Mouse (Mus musculus) right cerebral cortex, postnatal 36 days (tissue): Measurements from ENCODE around the gene Spag9.
A peak's percentile ranks its signal among the peaks of the same experiment; 100 is the strongest.

ENCODE experiments used
- DNase-seq, 2 experiments: peaks; one replicate each; pipeline ENCODE4 v3.0.0; 2022; ENCODE audit warnings: low spot score in 2 of 2, mixed read lengths in 1 of 2

Spag9 gene

DNA sequence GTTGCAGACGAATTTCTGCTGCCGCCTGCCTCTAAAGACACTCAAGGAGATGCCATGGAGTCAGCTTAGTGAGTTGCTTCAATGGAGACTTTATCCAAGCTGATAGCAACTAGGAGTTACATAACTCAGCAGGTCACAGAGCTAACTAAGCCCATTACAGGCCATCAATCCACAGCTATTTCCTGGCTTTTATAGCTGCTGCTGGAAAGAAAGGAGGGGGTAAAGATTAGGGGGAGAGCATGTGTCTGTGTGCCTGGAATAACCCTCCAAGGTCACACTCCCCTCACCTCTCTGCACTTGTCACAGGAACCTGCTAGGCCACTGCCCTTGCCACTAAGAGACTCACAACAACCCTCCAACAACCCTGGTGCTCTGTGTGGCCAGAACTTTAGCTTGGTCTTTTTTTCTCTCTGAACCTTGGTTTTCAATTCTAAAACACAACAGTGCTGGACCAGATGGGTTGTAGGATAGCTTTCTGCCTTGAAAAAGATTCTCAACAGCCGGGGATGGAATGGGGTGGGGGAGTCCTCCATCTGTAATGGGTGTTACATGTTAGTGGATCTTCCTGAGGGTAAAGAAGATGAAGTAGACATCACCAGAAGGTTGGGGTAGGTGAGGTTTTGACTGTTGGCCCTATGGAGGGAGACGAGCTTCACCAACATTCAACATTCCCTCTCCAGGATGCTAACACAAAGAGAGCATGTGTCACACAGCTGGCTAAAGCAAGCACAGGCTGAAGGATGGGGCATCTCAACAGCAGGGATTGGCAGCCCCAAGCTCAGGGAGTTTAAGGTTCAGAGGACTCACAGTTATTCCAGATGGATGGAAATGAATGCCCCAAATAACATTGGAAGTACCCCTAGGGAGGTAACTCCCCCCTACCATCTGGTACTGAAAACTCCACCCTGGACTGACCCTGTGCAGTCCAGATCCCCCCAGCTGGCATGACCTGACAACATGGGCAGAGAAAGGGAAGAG lies 134.5 kb downstream of the Spag9 start:
- no peak for DNase-seq

DNA sequence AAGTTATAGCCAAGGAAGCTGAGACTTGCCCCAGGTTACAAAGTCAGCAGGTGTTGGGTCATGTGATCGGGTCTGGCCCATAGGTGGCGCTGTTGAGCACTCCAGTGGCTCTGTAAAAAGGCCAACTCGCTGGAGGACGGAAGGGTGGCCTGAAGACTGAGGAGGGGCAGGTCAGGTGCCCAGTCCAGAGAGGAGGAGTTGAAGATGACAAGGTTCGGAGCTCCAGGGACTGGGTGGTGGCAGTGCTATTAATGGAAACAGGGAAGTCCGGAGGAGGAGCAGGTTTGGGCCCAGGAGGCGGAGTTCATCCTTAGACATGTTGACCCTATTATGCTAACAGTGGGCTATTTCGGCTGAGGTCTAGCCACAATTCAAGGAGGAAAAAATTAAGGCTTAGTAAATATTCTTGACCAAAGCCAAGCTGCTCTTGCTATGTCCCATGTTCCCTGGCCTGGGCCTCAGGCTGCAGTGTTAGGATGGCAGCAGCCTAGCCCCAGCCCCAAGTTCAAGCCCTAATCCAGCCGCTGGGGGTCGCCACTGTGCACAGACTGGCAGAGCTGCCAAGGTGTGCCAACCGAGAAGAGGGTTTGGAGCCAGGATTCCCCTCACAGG lies 137.6 kb downstream of the Spag9 start:
- peak; percentile 71 for DNase-seq

DNA sequence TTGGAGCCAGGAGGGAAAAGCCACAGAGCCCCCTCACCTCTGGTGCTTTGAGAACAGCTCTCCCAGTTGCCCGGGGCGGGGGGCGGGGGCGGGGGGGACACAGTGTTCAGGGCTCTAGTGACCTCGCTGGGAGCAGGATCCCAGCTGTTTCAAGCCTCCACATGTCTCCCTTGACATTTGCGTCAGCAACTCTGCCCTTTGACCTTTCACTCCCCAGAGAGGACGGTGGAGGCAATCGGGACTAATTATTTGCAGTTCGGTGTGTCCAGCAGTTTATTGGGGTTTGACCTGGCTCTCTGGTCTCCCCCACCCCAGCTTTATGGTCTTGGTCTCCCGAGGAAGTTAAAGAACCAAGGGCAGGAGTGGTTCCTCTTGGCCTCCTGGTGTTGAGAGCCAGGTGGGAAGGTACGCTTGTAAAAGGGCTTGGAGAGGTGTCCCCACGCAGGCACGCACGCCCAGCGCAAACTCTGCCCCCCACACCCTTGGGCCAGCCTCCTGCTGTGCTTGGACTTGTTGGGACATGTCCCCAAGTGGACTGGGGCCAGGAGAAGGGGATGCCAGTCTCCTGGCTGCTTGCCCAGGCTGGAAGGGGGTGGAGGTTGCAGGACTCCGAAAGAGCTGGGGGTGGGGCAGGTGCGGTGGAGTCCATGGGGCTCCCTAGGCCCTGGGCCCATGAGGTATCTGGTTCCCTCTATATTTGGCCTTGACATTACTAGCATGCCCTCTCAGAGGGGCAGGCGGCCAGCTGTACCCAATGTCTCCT lies 138.4 kb downstream of the Spag9 start:
- DNase-seq: peak in 1 of 2 experiments; percentile 43

DNA sequence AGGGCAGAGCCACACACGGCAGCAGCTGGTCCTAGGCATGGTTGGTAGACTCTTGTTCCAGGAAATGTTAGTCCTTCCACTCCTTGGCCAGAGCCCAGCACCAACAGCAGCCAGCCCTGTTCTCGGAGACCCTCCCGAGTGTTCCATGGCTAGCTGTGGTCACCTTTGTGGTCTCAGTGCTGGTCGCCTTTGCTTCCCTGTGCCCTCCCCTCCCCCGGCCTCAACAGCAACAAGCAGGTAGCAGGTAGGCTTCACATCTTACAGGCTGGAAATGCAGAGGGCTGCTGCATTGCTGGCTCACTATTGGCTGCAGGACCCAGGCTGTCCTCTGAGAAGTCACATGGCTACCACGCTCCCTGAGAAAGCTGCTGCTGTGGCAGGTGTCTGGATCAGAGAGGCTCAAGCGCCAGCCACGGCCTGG lies 139.7 kb downstream of the Spag9 start:
- no peak for DNase-seq

DNA sequence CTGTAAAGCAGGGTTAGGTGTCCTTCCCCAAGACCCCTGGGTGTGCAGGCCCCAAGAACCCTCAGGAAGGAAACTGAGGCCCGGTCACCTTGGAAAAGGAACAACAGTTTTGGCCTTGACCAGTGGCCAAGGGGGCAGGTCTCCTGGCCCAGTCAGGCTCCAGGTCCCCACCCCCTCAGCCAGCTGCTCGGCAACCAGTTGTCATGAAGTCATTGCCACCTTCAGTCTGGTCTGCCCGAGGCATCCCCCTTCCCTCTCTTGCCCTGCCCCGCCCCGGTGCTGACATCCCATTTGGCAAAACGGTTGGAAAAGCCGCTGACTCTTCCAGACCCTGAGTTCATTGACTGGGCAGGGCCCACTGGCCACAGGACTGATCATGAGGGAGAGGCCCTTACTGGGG lies 140.8 kb downstream of the Spag9 start:
- DNase-seq: no peak

DNA sequence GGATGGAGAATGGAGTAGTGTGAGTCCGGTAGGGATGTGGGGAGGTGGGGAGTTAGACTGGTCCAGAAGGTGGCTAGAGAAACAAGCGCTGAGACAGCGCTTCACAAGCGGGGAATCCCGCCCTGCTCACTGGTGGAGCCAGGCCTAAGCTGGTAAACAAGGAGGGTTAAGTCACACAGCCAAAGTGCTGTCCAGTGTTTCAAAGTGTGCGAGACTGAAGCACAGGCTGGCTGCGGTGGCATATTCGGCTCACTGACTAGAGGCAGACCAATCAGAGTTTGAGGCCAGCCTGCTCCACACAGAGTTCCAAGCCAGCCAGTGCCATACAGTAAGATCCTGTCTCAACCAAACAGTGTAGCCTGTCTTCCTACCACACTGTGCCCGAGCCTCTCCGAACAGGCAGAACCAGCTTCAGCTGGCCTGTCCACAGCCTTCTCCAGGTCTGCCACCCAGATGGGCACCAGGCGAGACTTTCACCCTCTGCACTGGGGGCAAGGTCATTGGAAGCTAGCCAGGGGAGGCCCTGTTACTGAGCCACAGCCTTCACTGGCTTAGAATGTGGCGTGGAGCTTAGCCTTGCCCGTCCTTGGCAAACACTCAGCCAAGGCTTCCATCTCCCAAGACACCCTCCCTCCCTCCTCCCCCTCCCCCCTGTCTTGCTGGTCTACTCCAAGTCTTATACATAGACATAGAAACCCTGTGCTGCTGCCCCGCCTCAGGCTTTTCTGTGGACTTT lies 141.6 kb downstream of the Spag9 start:
- DNase-seq: no peak

DNA sequence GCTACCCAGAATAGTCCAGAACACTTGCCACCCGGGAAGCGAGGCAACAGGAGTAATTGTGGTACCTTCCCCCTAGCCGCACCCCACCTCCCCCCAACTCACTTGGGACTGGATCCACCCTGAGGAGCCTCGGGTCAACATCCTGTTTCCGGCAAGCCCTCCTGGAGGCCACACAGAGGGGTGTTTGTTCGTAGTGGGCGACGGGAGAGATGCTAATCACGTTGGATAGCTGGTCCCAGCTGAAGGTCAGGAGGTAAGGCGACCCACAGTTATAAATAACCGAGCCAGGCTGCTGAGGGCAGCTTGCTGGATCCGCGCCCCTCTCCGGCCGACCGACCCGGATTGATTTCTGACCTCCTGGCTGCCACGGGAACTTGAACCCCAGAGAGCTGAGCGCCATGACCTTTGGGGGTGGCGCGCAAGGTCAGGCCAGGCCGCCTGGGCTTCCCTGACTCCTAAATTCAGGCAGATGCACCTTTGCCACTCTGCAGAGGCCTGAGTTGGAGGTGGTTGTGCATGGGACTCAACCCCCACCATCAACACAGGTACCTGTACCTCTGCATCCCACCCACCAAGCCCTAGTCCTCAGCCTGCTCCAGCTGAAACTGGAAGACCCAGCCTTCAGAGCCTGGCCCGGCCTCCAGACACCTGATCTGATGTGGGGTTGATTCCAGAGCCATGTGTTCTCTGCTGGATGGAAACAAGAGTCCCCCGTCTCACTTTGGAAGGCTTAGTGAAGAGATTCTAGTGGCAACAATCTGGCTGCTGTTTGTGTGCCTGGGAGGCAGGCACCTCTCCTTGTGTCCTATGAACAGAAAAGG lies 142.7 kb downstream of the Spag9 start:
- DNase-seq: no peak

DNA sequence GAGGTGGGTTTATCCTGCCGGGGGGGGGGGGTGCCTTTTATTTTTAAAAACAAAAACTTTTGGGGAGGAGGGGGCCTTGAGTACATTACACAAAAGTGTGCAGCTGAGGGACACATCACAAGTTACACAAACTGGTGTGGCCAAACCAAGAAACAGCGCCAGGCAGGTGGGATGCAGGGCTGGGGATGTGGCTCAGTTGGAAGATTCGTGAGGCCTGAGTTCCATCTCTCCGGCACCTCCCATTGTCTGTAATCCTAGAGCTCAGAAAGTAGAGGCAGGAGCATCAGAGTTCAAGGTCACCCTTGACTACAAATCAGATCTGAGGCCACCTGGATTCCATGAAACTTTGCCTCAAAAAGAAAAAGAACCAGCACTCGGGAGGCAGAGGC lies 143.3 kb downstream of the Spag9 start:
- no peak for DNase-seq

DNA sequence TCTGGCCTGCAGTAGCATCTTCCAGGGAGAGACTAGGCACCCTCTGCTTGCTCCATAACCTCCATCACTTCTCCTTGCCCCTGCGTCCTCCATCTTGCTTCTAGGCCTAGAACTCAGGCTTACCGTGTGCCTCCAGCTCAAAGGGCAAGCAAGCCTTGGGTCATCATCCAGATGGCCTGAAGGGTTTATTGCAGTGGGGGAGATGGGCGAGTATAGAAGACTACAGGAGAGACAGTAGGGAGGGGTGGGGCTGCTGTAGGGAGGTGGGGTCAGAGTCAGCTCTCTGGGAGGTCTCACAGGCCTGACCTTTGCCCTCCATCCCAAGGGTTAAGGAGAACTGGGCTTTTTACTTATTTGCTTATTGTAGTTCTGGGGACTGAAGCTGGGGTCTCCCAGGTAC lies 144.6 kb downstream of the Spag9 start:
- DNase-seq: no peak

DNA sequence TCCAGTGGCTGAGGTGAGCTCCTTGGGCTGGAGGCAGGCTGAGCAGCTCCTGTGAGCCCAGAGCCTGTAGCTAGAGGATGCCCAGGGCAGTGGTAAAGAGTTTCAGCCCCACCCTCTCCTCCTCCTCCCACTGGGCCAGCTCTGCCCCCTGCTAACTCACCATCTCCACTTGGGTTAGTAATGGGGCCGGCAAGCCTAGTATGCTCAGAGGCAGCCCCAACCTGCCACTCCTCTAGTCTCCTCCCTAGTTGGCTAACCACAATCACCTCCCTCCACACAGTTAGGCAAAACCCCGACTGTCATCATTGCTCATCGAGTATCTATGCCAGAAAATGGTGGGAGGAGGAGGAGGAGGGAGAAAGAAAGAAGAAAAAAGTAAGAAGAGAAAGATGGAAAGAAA lies 145.7 kb downstream of the Spag9 start:
- DNase-seq: no peak

DNA sequence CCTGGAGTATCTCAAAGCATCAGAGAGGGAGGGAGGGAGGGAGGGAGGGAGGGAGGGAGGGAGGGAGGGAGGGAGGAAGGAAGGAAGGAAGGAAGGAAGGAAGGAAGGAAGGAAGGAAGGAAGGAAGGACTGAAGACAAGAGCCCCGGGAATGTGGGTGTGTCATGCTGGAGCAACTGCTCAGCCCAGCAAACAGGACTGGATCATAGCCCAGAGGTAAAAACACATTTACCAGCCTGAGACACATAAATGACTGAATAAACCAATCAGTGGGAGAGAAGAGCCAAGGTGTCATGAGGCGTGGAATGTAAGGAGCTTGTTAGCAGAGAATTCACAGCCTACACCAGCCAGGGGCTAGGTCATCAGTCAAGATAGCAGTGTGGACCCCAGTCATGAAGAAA lies 147.4 kb downstream of the Spag9 start:
- DNase-seq: no peak

DNA sequence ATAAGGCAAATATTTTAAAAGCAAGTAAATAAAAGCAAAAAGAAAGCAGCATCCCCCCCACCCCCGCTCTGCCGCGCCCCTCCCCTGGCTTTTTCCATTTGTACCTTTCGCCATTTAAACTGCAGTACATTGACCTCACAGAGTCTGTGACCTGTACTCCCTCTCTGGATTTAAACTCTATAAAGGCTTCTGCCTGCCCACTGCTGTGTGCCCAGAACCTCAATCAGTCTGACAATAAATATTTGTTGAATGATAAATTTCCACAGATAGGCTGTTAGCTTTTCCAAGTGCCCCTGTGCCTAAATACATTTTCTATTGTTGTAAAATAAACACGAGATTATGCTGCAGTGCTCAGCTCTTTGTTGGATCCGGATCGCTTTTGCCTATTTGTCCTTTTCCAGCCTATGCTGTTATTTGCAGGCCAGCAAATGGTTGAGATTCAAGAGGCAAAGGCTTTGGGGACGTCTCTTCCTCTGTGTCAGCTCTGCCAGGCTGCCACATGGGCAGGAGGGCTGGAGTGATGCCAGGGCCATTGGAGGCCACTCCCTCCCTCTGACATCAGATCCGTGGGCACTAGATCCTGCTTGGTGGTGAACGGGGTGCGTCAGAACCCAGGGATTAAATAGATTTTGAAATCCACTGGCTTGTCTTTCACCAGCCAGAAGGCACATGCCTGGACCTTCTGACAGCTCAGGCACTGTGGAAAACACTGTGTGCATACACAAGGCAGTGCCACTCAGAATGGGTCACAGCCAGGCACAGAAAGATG lies 149.1 kb downstream of the Spag9 start:
- peak; percentile 74 to 84 for DNase-seq

DNA sequence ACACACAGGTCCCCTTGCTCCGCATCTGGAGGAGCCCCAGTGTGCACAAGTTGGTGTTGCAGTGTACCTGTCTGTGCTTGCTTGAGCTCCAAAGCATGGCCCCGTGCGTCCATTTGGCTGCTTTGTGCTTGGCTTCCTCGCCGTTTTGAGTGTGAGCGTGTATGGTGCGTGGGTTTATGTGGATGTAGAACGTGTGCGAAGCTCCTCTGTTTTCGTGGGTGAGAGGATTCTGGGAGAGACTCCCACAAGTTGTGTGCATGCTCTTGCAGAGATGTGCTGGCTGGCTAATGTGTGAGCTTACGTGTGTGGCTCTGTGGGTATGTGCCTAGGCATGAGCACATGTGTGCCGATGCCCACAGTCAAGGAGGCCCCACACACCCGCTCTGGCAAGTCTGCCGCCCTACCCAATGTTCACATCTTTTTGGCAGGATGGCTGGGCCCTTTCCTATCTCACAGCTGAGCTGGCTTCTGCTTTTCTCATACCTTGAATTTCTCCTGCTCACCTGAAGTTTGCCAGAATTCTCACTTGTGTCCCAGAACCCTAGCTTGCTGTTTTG lies 150.2 kb downstream of the Spag9 start:
- DNase-seq: peak; percentile 34 to 64

DNA sequence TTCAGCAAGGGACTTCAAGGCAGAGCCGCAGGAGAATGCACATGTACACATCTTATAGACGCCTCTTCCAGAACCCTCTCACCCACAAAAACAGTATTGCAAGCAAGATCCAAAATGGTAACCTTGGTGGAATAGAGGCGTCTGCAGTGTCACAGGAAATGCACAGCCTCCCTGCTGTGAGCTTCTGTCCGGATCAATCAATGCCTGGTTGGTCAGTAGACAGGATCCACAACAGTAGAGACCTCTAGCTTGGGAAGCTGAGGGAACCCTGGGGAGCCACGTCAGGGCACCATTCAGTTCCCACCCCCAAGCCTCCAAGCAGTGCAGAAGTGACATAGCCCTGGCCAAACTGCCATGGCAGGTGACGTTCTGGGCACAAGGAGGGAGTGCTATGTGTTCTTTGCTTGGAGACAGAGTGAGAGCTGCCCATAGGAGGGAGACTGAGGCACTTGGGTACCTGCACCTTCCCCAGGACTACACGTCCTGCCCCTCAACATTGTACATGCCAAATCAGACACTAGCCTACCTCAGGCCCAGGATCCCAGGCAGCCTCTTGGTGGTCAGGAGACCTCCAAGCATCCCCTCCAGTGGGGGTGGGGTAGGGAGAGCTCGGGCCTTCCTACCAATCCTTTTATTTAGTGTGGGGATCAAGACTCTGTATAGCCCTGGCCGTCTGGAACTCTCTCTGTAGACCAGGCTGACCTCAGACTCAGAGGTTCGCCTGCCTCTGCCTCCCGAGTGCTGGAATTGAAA lies 151.0 kb downstream of the Spag9 start:
- no peak for DNase-seq

DNA sequence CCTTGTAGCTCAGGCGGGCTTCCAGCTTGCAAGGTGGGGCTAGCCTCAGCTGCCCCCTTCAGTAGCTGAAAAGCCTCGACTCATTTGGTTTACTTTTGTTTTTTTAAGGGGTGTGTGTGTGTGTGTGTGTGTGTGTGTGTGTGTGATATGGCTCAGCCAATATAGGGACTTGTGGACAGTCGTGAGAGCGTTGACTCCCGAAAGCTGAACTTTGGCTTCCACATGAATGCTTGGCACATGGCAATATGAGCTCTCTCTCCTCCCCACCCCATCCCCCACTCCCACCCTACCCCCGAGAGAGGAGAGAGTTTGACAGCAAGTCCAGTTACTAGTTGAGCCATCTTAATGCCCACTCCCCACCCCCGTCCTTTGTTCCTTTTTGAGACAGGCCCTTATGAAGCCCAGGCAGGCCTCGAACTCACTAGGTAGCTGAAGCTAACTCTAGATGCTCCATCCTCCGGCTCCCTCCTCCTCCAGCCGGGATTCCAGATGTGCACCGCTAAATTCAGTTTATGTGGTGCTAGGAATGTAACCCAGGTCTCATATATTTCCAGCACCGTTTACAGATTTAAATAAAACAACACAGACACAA lies 152.3 kb downstream of the Spag9 start:
- no peak for DNase-seq

DNA sequence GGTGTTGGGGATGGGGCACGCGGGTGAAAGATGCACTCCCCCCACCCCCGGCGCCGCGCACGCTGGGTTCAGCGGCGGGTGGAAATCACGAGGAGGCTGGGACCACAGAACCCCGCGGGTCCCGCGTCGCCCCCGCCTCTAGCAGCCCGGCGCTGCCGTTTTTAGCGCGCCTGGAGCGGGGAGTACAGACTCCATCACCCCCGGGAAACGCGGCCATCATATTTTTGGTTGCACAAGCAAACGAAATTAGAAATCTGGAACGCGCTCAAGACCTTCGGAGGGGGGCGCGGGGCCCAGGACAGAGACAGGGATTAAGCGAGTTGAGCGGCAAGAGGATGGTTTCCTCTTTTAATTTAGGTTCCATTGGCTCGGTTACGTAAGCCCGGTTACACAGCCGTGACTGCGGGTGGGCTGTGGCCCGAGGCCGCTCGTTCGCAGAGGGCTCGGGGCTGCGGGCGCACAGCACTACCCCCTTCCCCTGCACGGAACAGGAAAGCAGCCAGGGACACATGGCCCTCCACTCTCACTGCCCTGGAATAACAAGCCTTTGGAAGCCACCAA lies 153.1 kb downstream of the Spag9 start:
- peak; percentile 72 to 80 for DNase-seq

DNA sequence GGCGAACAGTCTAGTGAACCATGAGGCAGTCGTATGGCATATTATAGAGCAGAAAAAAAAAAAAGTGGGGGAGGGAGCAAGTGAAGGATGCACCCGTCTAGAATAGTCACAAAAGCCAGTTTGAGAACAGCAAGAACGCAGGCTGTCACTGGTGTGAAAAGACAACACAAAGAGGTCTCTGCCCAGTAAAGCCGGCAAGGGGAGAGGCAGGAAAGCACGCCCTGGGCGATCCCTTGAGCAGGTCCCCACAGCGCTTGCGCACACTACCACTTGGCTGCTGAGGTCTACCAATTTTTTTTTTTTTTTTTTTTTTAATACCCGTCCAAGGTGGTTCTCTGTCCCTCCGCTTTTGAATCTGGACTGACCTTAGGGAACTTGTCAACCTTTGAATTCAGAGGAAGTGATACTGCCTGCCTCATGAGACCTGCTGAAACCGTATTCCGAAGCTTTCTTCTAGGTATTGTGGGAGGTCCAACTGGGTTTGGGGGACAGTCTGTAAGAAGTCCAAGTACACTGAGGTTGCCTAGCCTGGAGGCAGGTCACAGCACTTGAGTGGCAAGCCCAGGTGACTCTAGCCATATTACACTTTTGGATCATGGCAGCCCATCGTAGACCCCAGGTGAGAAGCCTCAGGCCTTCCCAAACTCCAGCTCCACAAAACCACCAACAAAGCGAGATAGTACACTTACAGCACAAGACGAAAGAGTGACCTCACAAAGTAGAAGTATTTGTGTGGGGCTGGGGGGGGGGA lies 153.8 kb downstream of the Spag9 start:
- DNase-seq: no peak
